Mouse (Mus musculus) olfactory bulb, adult 2 months (tissue): ENCODE measurements around the gene Krt80.

ENCODE experiments used
- CTCF ChIP-seq: fragments of 200-500 bp; IDR thresholded peaks from 2 replicates; pipeline ENCODE4 v1.5.1; 2012; ENCODE audit warnings: low read depth, mild to moderate bottlenecking, low read length, moderate library complexity; ENCODE audit not compliant: insufficient read depth
- POLR2A ChIP-seq: fragments of 200-500 bp; IDR thresholded peaks from 2 replicates; pipeline ENCODE4 v1.6.1; 2012; ENCODE audit warnings: mild to moderate bottlenecking, low read depth, low read length, moderate library complexity; ENCODE audit not compliant: insufficient read depth

DNA sequence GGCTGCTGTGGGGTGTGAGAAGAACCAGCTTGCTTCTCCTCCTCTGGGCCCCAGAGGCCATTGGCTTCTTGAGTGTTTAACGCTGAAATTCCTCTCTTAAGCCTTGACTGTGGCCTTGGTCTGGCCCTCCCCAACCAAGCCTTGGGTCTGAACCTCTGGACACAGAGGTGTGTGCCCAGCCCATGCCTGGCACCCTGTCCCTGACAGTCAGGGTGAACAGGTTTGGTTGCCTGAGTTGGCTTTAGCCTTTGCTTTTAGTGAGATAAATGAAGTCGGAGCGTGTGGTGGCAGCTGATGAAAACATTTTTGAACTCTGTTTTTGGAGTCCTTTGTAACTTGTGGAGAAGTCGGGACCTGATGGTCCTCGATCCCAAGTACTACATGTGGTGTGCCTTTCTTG lies 20.2 kb upstream of the Krt80 start:
- TF ChIP-seq CTCF (no peak), POLR2A (no peak)
